Mouse (Mus musculus): ENCODE measurements around the gene Gtpbp8. TPM values are rescaled to one million over a fixed set of nuclear protein-coding genes. Genes with fewer than 3 reads are reported as not detected.

The Gtpbp8 gene
- total and polyA plus RNA-seq, 2 experiments from 2014 or later = 9.0 to 24.6 TPM

DNA sequence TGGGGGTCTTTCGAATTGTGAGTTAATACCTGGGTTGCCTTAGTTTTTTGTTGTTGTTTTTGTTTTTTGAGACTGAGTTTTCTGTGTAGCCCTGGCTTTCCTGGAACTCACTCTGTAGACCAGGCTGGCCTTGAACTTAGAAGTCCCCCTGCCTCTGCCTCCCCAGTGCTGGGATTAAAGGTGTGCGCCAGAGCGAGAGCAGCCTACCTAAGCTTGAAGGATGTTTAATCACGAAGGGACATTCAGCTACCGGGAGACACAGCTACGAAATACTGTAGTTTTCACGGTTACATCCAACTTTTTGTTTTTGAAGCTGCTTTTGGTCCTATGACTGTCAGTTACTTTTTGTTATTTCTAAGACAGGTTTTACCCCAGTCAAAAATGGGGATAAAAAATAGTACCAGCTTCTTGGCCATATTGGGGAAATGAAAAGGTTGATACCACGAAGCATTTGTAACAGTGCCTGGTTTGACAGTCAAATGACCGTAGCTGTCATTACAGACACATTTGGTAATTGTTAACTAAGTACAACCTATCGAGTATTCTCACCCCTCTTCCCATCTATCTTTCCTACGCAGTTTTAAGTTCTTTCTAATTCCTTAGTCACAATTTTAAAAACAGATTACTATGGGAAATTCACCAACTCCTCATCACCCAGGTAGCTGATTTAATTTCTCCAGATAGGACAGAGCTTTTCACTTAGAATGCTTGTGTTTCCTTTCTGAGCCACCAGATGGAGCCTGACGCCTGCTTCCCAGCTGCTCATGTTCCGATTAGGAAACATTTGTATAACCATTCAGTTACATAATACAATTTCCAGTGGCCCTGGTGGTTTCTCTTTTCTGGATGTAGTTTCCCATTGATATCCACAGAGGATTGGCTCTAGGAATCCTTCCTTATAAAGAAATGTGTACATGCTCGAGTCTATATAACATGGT is 20.6 kb downstream of the Gtpbp8 start:
- peak overlapping the region; percentile 69; the same call in 1 of the 2 replicates for H3K9ac ChIP-seq (replicated peaks; ENCODE audit: low read depth, low read length)
- peak; percentile 71 for DNase-seq (ENCODE audit: low spot score)
- peak overlapping the region; percentile 77 for H3K4me2 ChIP-seq (ENCODE audit: low read depth, low read length)
- H3K27ac ChIP-seq (ENCODE audit: low read depth) = peak overlapping the region; percentile 93
- TF ChIP-seq EP300 (IDR thresholded peaks at IDR 0.05; ENCODE audit: low read depth) = no peak
- peak; percentile 87 for TF ChIP-seq CTCF (IDR thresholded peaks at IDR 0.05; ENCODE audit: low read depth)
- WGBS = 39% methylated on average over 14 of the region's 14 CpGs
- H3K9me3 ChIP-seq (replicated peaks; ENCODE audit: control insufficient read depth, low read length) = no peaks in the 10 kb centered on the region
- peaks cover 26% of the 10 kb centered on the region for H3K36me3 ChIP-seq (replicated peaks; ENCODE audit: control insufficient read depth, insufficient read depth, low read length)
- ATAC-seq (ENCODE audit: insufficient read depth, low read depth) = no peak
- no peaks in the 10 kb centered on the region for H3K27me3 ChIP-seq (ENCODE audit: control insufficient read depth, insufficient read depth, low read length)
- H3K4me3 ChIP-seq (ENCODE audit: low read depth, low read length) = peak overlapping the region; percentile 71
- peaks cover 13% of the 10 kb centered on the region for H3K4me1 ChIP-seq (ENCODE audit: control insufficient read depth, insufficient read depth)

DNA sequence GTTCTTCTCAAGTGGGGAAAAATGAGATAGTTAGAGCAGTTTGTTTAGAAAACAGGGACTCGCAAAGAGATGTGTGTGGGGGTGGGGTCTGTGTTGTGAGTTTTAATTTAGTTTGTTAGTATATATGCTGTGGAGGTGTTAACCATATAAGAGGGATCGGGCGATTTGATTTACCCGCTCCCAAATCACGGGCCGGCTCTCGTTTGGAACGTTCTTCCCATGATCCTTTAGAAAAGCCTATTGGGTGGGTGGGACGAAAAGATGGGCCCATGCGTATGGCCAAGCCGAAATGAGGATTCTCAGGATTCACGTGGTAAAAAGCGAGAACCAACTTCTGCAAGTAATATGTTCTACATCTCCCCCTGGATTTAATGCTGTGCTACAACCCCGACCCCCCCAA is 21.3 kb downstream of the Gtpbp8 start:
- peak; percentile 31; the same call in 1 of the 2 replicates for ATAC-seq (ENCODE audit: insufficient read depth, low read depth)
- WGBS = under 1% methylated on average over 14 of the region's 14 CpGs

DNA sequence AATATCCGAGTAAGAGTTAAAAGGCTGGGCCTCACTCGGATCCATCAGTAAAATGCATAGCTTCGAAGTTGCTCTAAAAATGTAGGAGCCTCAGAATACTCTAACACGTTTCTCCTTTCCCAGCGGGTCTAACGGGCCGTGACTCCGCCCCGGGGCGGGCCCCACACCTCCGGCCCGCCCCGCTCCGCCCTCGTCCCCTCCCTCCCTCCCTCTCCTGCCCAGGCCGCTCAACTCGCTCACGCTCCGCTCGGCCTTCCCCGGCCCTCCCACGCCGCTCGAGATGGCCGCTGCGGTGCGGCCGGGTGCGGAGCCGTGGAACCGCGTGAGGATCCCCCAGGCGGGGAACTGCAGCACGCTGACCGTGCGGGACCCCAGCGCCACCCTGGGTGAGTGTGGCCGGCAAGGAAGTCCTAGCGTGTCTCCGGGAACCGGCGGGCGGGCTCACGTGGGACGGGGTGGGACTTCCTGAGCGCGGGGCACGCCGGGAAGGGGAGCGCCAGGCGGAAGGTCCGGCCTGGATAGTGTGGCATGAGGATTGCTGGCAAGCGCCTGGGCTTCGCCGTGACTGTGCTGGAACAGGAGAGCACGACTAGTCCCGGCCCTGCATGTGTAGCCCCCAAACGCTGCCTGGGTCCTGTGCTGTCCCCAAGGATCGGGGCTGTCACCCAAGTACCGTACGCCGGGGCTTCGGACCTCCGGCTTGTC is 21.9 kb downstream of the Gtpbp8 start, which contains the start of gene Nepro:
Gene Nepro (plus strand): TSS at position 219 of the 705 bp plus-strand sequence.
- under 1% methylated on average over 64 of the region's 64 CpGs for WGBS
- ATAC-seq (ENCODE audit: insufficient read depth, low read depth) = peak; percentile 98
- peak within 1 kb of the TSS; percentile 71 for H3K4me3 ChIP-seq (ENCODE audit: low read depth, low read length)
- H3K9me3 ChIP-seq (replicated peaks; ENCODE audit: control insufficient read depth, low read length) = no peaks in the 10 kb centered on the region
- H3K4me2 ChIP-seq (ENCODE audit: low read depth, low read length) = peak within 1 kb of the TSS; percentile 77
- H3K27ac ChIP-seq (ENCODE audit: low read depth) = peak within 1 kb of the TSS; percentile 93
- peak; percentile 89 for DNase-seq (ENCODE audit: low spot score)
- H3K36me3 ChIP-seq (replicated peaks; ENCODE audit: control insufficient read depth, insufficient read depth, low read length) = peaks cover 23% of the 10 kb centered on the region
- no peaks in the 10 kb centered on the region for H3K27me3 ChIP-seq (ENCODE audit: control insufficient read depth, insufficient read depth, low read length)
- TF ChIP-seq CTCF (IDR thresholded peaks at IDR 0.05; ENCODE audit: low read depth) (no peak), EP300 (IDR thresholded peaks at IDR 0.05; ENCODE audit: low read depth) (peak; percentile 86)
- H3K4me1 ChIP-seq (ENCODE audit: control insufficient read depth, insufficient read depth) = peaks cover 13% of the 10 kb centered on the region
- H3K9ac ChIP-seq (replicated peaks; ENCODE audit: low read depth, low read length) = peak within 1 kb of the TSS; percentile 69

More for the DNA sequence above, 21.3 kb downstream of the Gtpbp8 start:
- Histone ChIP-seq H3K27me3 (ENCODE audit: control insufficient read depth, insufficient read depth, low read length) (no peaks in the 10 kb centered on the region), H3K4me1 (ENCODE audit: control insufficient read depth, insufficient read depth) (peaks cover 13% of the 10 kb centered on the region), H3K27ac (ENCODE audit: low read depth) (peak overlapping the region; percentile 93), H3K4me3 (ENCODE audit: low read depth, low read length) (peak overlapping the region; percentile 71), H3K9ac (replicated peaks; ENCODE audit: low read depth, low read length) (peak overlapping the region; percentile 69), H3K36me3 (replicated peaks; ENCODE audit: control insufficient read depth, insufficient read depth, low read length) (peaks cover 26% of the 10 kb centered on the region), H3K9me3 (replicated peaks; ENCODE audit: control insufficient read depth, low read length) (no peaks in the 10 kb centered on the region), H3K4me2 (ENCODE audit: low read depth, low read length) (peak overlapping the region; percentile 77)
- DNase-seq (ENCODE audit: low spot score) = peak; percentile 39
- no peak for TF ChIP-seq EP300 (IDR thresholded peaks at IDR 0.05; ENCODE audit: low read depth)
- TF ChIP-seq CTCF (IDR thresholded peaks at IDR 0.05; ENCODE audit: low read depth) = no peak

- no peak overlapping the region for H3K4me2 ChIP-seq (ENCODE audit: low read depth, low read length)
- 0 out of 2 replicates have a peak overlapping the region, but pooled peaks have one; percentile 2 for H3K27ac ChIP-seq (ENCODE audit: low read depth)
- H3K9ac ChIP-seq (replicated peaks; ENCODE audit: low read depth, low read length) = no peak overlapping the region
- DNase-seq (ENCODE audit: low spot score) (peak; percentile 9), ATAC-seq (ENCODE audit: insufficient read depth, low read depth) (no peak)
- H3K9me3 ChIP-seq (replicated peaks; ENCODE audit: control insufficient read depth, low read length) = no peaks in the 10 kb centered on the region
- H3K36me3 ChIP-seq (replicated peaks; ENCODE audit: control insufficient read depth, insufficient read depth, low read length) = peaks cover 14% of the 10 kb centered on the region; the same call in 1 of the 2 replicates
- no peaks in the 10 kb centered on the region for H3K27me3 ChIP-seq (ENCODE audit: control insufficient read depth, insufficient read depth, low read length)
- TF ChIP-seq EP300 (IDR thresholded peaks at IDR 0.05; ENCODE audit: low read depth) (no peak), CTCF (IDR thresholded peaks at IDR 0.05; ENCODE audit: low read depth) (no peak)
- 55% methylated on average over 2 of the region's 2 CpGs for WGBS
- H3K4me1 ChIP-seq (ENCODE audit: control insufficient read depth, insufficient read depth) = peaks cover 13% of the 10 kb centered on the region
- H3K4me3 ChIP-seq (ENCODE audit: low read depth, low read length) = no peak overlapping the region
Measured at GRCm38 (mm10) chr16:44722666-44723065, 23.5 kb downstream of the Gtpbp8 start.

- Histone ChIP-seq H3K4me2 (ENCODE audit: low read depth, low read length) (no peak overlapping the region), H3K9ac (replicated peaks; ENCODE audit: low read depth, low read length) (no peak overlapping the region), H3K4me1 (ENCODE audit: control insufficient read depth, insufficient read depth) (peaks cover 13% of the 10 kb centered on the region), H3K27ac (ENCODE audit: low read depth) (no peak overlapping the region), H3K4me3 (ENCODE audit: low read depth, low read length) (no peak overlapping the region), H3K9me3 (replicated peaks; ENCODE audit: control insufficient read depth, low read length) (no peaks in the 10 kb centered on the region), H3K27me3 (ENCODE audit: control insufficient read depth, insufficient read depth, low read length) (no peaks in the 10 kb centered on the region), H3K36me3 (replicated peaks; ENCODE audit: control insufficient read depth, insufficient read depth, low read length) (peaks cover 10% of the 10 kb centered on the region; the same call in 1 of the 2 replicates)
- DNase-seq (ENCODE audit: low spot score) = peak; percentile 31
- no peak for ATAC-seq (ENCODE audit: insufficient read depth, low read depth)
- TF ChIP-seq CTCF (IDR thresholded peaks at IDR 0.05; ENCODE audit: low read depth) (peak; percentile 48), EP300 (IDR thresholded peaks at IDR 0.05; ENCODE audit: low read depth) (no peak)
- 83% methylated on average over 3 of the region's 3 CpGs for WGBS
Measured at GRCm38 (mm10) chr16:44720518-44720917, 25.6 kb downstream of the Gtpbp8 start.
